Mouse (Mus musculus) liver, embryonic 15.5 days (tissue): ENCODE measurements around the gene Trpm3. TPM values are rescaled to one million over a fixed set of nuclear protein-coding genes. Genes with fewer than 3 reads are reported as not detected.

Experiments
- ATAC-seq: fragments of 200-750 bp; cut with Nextera tagmentation; 2 replicates; pipeline ENCODE4 v1.8.0; 2017; ENCODE audit warnings: moderate number of reproducible peaks, mild to moderate bottlenecking, moderate library complexity; ENCODE audit not compliant: insufficient read depth
- H3K27ac ChIP-seq: fragments of 300-500 bp; sonication (generic); replicated peaks from 2 replicates; pipeline ENCODE4 v1.5.1; 2015; ENCODE audit warnings: mild to moderate bottlenecking, inconsistent platforms
- H3K27me3 ChIP-seq: fragments of 300-500 bp; sonication (generic); 2 replicates; pipeline ENCODE4 v1.6.1; 2015; ENCODE audit warnings: mild to moderate bottlenecking, inconsistent platforms
- H3K36me3 ChIP-seq: fragments of 300-500 bp; sonication (generic); replicated peaks from 2 replicates; pipeline ENCODE4 v1.6.1; 2015; ENCODE audit warnings: moderate library complexity, mild to moderate bottlenecking, inconsistent platforms
- H3K4me1 ChIP-seq: fragments of 300-500 bp; sonication (generic); replicated peaks from 2 replicates; pipeline ENCODE4 v1.6.1; 2015; ENCODE audit warnings: inconsistent platforms
- H3K4me2 ChIP-seq: fragments of 300-500 bp; sonication (generic); 2 replicates; pipeline ENCODE4 v1.6.1; 2015; ENCODE audit warnings: moderate library complexity, mild to moderate bottlenecking, inconsistent platforms
- H3K4me3 ChIP-seq: fragments of 300-500 bp; sonication (generic); replicated peaks from 2 replicates; pipeline ENCODE4 v1.5.1; 2015; ENCODE audit warnings: mild to moderate bottlenecking, inconsistent platforms
- H3K9ac ChIP-seq: fragments of 300-500 bp; sonication (generic); 2 replicates; pipeline ENCODE4 v1.6.1; 2015; ENCODE audit warnings: moderate library complexity, mild to moderate bottlenecking, inconsistent platforms
- H3K9me3 ChIP-seq: fragments of 300-500 bp; sonication (generic); replicated peaks from 2 replicates; pipeline ENCODE4 v1.6.1; 2016; ENCODE audit warnings: inconsistent platforms
- WGBS: fragments of 180-500 bp; shearing (Covaris S2); methylation state at CpG from one replicate; pipeline ENCODE4 v1.1.7; 2015; ENCODE audit warnings: mixed read lengths; ENCODE audit not compliant: insufficient replicate concordance; 5-methylcytosine and 5-hydroxymethylcytosine counted together
- polyA plus RNA-seq: library from polyadenylated mRNA; unstranded; fragments of >200 nt; fragmentation: Nextera tagmentation; extraction: Ambion mirVana; gene quantifications from 2 replicates; pipeline ENCODE4 v1.2.1, GENCODE M21; 2015

Trpm3 gene
- polyA plus RNA-seq, 1 experiment from 2014 or later = 0.03 TPM

- H3K4me3 ChIP-seq = no peak overlapping the region
- H3K9me3 ChIP-seq = no peaks in the 10 kb centered on the region
- no peak overlapping the region for H3K9ac ChIP-seq
- no peaks in the 10 kb centered on the region for H3K4me1 ChIP-seq
- WGBS = 50% methylated on average over 2 of the region's 2 CpGs
- H3K36me3 ChIP-seq = no peaks in the 10 kb centered on the region
- H3K27me3 ChIP-seq = no peaks in the 10 kb centered on the region
- no peak overlapping the region for H3K27ac ChIP-seq
- ATAC-seq = no peak
- no peak overlapping the region for H3K4me2 ChIP-seq
These were observed 731.0 kb downstream of the Trpm3 start for GRCm38 (mm10) chr19:22869853-22870252.

- H3K4me2 ChIP-seq = no peak overlapping the region
- no peak for ATAC-seq
- no peaks in the 10 kb centered on the region for H3K9me3 ChIP-seq
- no peaks in the 10 kb centered on the region for H3K27me3 ChIP-seq
- no peaks in the 10 kb centered on the region for H3K4me1 ChIP-seq
- no peak overlapping the region for H3K4me3 ChIP-seq
- WGBS = 59% methylated on average over 5 of the region's 5 CpGs
- H3K36me3 ChIP-seq = no peaks in the 10 kb centered on the region
- H3K9ac ChIP-seq = no peak overlapping the region
- H3K27ac ChIP-seq = no peak overlapping the region
These were observed 733.6 kb downstream of the Trpm3 start for GRCm38 (mm10) chr19:22872456-22872855.

- Histone ChIP-seq H3K4me3 (no peak overlapping the region), H3K4me2 (no peak overlapping the region), H3K4me1 (0 out of 2 replicates have a peak, but pooled peaks cover 3% of the 10 kb centered on the region), H3K9me3 (no peaks in the 10 kb centered on the region), H3K27me3 (no peaks in the 10 kb centered on the region), H3K9ac (no peak overlapping the region), H3K36me3 (no peaks in the 10 kb centered on the region), H3K27ac (no peak overlapping the region)
- no peak for ATAC-seq
- 40% methylated on average over 1 of the region's 1 CpGs for WGBS
These were observed 741.4 kb downstream of the Trpm3 start for GRCm38 (mm10) chr19:22880199-22880598.

- Histone ChIP-seq H3K4me2 (no peak overlapping the region), H3K27ac (no peak overlapping the region), H3K4me1 (0 out of 2 replicates have a peak, but pooled peaks cover 3% of the 10 kb centered on the region), H3K27me3 (no peaks in the 10 kb centered on the region), H3K9me3 (no peaks in the 10 kb centered on the region), H3K36me3 (no peaks in the 10 kb centered on the region), H3K9ac (no peak overlapping the region), H3K4me3 (no peak overlapping the region)
- no peak for ATAC-seq
- 58% methylated on average over 3 of the region's 3 CpGs for whole genome bisulfite sequencing
These were observed 743.8 kb downstream of the Trpm3 start for GRCm38 (mm10) chr19:22882670-22883111.

- no peaks in the 10 kb centered on the region for H3K27me3 ChIP-seq
- no peaks in the 10 kb centered on the region for H3K36me3 ChIP-seq
- H3K9ac ChIP-seq = no peak overlapping the region
- H3K27ac ChIP-seq = no peak overlapping the region
- ATAC-seq = no peak
- no peak overlapping the region for H3K4me2 ChIP-seq
- 70% methylated on average over 7 of the region's 7 CpGs for WGBS
- 0 out of 2 replicates have a peak, but pooled peaks cover 3% of the 10 kb centered on the region for H3K4me1 ChIP-seq
- H3K9me3 ChIP-seq = no peaks in the 10 kb centered on the region
- no peak overlapping the region for H3K4me3 ChIP-seq
These were observed 744.3 kb downstream of the Trpm3 start for GRCm38 (mm10) chr19:22883154-22883553.

- ATAC-seq = no peak
- Histone ChIP-seq H3K9me3 (no peaks in the 10 kb centered on the region), H3K4me3 (no peak overlapping the region), H3K4me1 (0 out of 2 replicates have a peak, but pooled peaks cover 3% of the 10 kb centered on the region), H3K27me3 (no peaks in the 10 kb centered on the region), H3K9ac (no peak overlapping the region), H3K4me2 (no peak overlapping the region), H3K36me3 (no peaks in the 10 kb centered on the region), H3K27ac (no peak overlapping the region)
- WGBS = 24% methylated on average over 18 of the region's 18 CpGs
These were observed 745.0 kb downstream of the Trpm3 start for GRCm38 (mm10) chr19:22883744-22884317.

GRCm38 (mm10) chr19:22884357-22884756 lies 745.5 kb downstream of the Trpm3 start:
- ATAC-seq = no peak
- H3K4me2 ChIP-seq = no peak overlapping the region
- 39% methylated on average over 11 of the region's 11 CpGs for WGBS

GRCm38 (mm10) chr19:22885051-22885450 lies 746.2 kb downstream of the Trpm3 start:
- no peak overlapping the region for H3K27ac ChIP-seq
- ATAC-seq = no peak
- no peaks in the 10 kb centered on the region for H3K9me3 ChIP-seq
- 0 out of 2 replicates have a peak, but pooled peaks cover 3% of the 10 kb centered on the region for H3K4me1 ChIP-seq
- H3K4me2 ChIP-seq = no peak overlapping the region
- no peak overlapping the region for H3K4me3 ChIP-seq
- H3K36me3 ChIP-seq = no peaks in the 10 kb centered on the region
- H3K9ac ChIP-seq = no peak overlapping the region
- WGBS = 74% methylated on average over 5 of the region's 5 CpGs
- H3K27me3 ChIP-seq = no peaks in the 10 kb centered on the region

More at GRCm38 (mm10) chr19:22884357-22884756, 745.5 kb downstream of the Trpm3 start:
- H3K36me3 ChIP-seq = no peaks in the 10 kb centered on the region
- no peak overlapping the region for H3K27ac ChIP-seq
- H3K9ac ChIP-seq = no peak overlapping the region
- H3K27me3 ChIP-seq = no peaks in the 10 kb centered on the region
- H3K4me1 ChIP-seq = 0 out of 2 replicates have a peak, but pooled peaks cover 3% of the 10 kb centered on the region
- H3K9me3 ChIP-seq = no peaks in the 10 kb centered on the region
- no peak overlapping the region for H3K4me3 ChIP-seq

GRCm38 (mm10) chr19:22901892-22902291 lies 763.0 kb downstream of the Trpm3 start:
- Histone ChIP-seq H3K27me3 (no peaks in the 10 kb centered on the region), H3K4me3 (no peak overlapping the region), H3K4me1 (no peaks in the 10 kb centered on the region), H3K9ac (no peak overlapping the region), H3K36me3 (no peaks in the 10 kb centered on the region), H3K9me3 (no peaks in the 10 kb centered on the region), H3K27ac (no peak overlapping the region), H3K4me2 (no peak overlapping the region)
- 64% methylated on average over 7 of the region's 7 CpGs for WGBS
- ATAC-seq = no peak

GRCm38 (mm10) chr19:22902386-22902785 lies 763.5 kb downstream of the Trpm3 start:
- no peaks in the 10 kb centered on the region for H3K9me3 ChIP-seq
- H3K27me3 ChIP-seq = no peaks in the 10 kb centered on the region
- H3K36me3 ChIP-seq = no peaks in the 10 kb centered on the region
- no peak overlapping the region for H3K4me2 ChIP-seq
- H3K9ac ChIP-seq = no peak overlapping the region
- 84% methylated on average over 6 of the region's 6 CpGs for WGBS
- no peak overlapping the region for H3K4me3 ChIP-seq
- no peak overlapping the region for H3K27ac ChIP-seq
- H3K4me1 ChIP-seq = no peaks in the 10 kb centered on the region
- ATAC-seq = no peak

- WGBS = 63% methylated on average over 11 of the region's 11 CpGs
- Histone ChIP-seq H3K27ac (no peak overlapping the region), H3K9ac (no peak overlapping the region), H3K4me2 (no peak overlapping the region), H3K4me3 (no peak overlapping the region), H3K27me3 (no peaks in the 10 kb centered on the region), H3K9me3 (no peaks in the 10 kb centered on the region), H3K36me3 (no peaks in the 10 kb centered on the region), H3K4me1 (no peaks in the 10 kb centered on the region)
- ATAC-seq = no peak
These were observed 766.2 kb downstream of the Trpm3 start for GRCm38 (mm10) chr19:22905066-22905482.

GRCm38 (mm10) chr19:22910686-22911085 lies 771.8 kb downstream of the Trpm3 start:
- H3K4me3 ChIP-seq = no peak overlapping the region
- H3K27ac ChIP-seq = no peak overlapping the region
- no peak for ATAC-seq
- no peaks in the 10 kb centered on the region for H3K36me3 ChIP-seq
- no peak overlapping the region for H3K4me2 ChIP-seq
- WGBS = 70% methylated on average over 6 of the region's 6 CpGs
- H3K27me3 ChIP-seq = no peaks in the 10 kb centered on the region
- H3K9me3 ChIP-seq = no peaks in the 10 kb centered on the region
- no peak overlapping the region for H3K9ac ChIP-seq
- H3K4me1 ChIP-seq = no peaks in the 10 kb centered on the region
